Mouse (Mus musculus) urinary bladder, postnatal 10 days (tissue): ENCODE data around the gene Ccna1.

Experiments used
- DNase-seq: peaks from one replicate; pipeline ENCODE4 v3.0.0; 2022; ENCODE audit warnings: low spot score

Ccna1 gene

DNA sequence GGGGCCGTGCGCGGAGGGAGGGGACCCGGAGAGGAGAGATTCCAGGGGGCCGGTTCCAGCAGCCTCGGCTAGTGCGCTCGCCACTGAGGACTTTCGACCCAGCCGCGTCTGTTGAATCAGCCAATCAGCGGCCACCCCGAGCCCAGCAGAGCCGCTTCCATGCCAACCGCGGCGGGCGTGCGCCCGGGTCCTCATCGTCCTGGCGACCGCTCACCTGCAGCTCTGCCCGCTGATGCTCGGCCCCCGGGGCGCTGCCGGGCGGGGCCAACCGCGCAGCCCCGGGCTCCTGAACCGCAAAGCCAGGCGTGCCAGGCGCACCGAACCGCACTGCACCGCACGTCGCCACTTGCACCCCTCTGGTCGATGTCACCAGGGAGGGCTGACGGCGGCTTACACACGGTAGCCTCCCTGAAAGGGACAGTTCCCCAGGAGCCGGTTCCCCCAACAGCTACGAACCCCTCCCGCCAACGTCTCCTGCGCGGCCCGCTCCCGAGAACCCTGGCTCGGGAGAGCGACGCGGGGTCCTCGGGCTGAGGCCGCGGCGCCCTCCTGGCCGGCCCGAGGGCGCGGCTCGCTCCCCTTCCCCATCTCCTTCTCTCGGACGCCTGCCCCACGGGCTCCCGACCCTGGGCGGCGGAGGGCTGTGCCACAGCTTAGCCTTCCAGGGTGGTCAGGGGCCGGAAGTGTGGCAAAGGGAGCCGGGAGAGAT, at the start of gene Ccna1:
Gene Ccna1, minus strand, starts transcription at position 464 of the 709 bp plus-strand sequence.
- no peak for DNase-seq

DNA sequence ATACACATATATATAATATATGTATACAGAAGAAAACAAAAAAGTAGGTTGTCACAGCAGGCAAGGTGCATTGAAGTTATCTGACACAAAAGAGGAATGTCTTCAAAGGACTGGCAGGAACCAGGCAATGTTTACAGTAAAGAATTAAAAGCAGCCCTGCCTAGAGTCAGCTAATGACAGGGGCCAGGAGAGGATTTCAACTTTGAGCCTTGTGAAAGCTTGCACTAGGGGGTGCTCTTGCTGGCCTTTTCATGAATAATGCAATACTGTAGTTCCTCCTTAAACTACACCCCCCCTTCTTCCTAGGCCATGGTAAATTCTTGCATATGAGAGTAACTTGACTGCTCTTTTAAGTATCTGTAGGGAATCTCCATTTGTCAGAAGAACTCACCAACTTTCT, 45.8 kb upstream of the Ccna1 start:
- DNase-seq = no peak

DNA sequence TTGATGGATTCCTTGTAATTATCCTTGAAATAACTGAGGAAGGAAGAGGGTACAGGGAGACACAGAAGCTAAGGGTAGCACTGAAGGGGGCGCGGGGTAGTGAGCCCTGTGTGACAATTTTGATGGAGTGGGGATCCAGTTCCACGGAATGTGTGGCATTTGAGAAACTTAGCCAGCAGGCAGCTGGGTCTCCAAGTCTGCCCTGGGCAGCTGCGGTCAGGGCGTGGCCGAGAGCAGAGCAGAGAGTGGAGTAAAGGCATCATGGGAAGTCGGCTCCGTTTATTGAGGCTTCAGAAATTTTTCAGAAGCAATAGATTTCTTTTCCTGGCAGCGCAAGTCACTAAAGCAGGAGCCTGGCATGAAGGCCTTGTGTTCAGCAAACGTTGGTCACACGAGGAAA, 43.7 kb upstream of the Ccna1 start:
- no peak for DNase-seq

- no peak for DNase-seq
These were observed 42.7 kb upstream of the Ccna1 start for GRCm38 (mm10) chr3:55098014-55098413.

DNA sequence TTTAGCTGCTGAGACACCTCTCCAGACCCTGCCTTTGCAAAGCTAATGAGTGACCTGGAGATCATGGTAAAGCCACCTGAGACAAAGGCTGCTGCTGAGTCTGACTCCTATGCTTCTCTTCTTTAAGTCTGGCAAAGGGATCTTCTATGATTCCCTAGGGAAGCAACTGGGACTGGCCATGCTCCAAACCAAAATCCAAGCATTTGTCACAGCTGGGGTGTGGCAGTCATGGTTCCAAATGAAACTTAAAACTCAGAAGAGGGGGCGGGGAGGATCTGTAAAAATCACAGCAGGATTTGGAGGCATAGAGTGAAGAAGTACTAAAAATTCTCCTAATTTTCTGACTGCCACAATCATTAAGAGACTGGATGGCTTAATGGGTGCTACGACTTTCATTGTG, 41.9 kb upstream of the Ccna1 start:
- DNase-seq = no peak

GRCm38 (mm10) chr3:55096655-55097005, 41.3 kb upstream of the Ccna1 start:
- DNase-seq = no peak

- DNase-seq = no peak
These were observed 40.8 kb upstream of the Ccna1 start for GRCm38 (mm10) chr3:55095968-55096654.

GRCm38 (mm10) chr3:55093161-55093560, 37.9 kb upstream of the Ccna1 start:
- DNase-seq = no peak

DNA sequence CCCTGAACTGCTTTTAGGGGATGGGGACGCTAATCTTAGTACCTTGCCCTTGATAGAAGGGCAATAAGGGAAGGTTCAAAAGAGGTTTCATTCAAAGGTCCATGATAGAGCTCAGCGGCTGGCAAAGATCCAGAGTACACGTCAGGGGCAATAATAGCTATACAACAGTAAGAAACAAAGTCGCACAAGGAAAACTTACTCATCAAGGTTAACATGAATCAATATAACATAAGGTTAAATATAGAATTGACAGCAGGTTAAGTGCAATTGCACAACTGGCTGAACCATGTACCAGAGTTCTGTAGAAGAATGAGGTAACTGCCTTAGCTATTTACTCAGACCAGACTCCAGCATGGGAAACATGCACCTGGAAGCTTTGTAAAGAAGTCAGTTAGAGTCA, 34.0 kb upstream of the Ccna1 start:
- DNase-seq = no peak

- DNase-seq = no peak
These were observed 33.5 kb upstream of the Ccna1 start for GRCm38 (mm10) chr3:55088843-55089242.

DNA sequence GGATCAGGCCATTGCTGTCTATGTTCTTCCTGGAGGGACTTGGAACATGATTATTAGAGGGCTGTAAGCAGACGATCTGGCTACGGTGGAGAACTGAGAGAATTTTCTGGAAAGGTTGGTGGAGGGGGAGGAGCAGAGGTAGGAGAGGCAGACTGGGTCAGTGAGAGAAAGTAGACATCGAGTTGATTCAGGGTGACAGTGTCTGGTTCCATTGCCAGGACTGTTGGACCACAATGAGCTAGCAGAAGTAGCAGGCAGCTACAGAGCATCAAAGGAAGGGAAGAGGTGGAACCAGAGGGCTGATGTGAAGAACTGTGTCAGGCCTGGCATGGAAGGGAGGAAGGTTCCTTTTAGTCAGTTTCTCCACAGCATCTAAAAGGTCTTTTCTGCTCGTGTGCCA, 33.1 kb upstream of the Ccna1 start:
- no peak for DNase-seq

GRCm38 (mm10) chr3:55087360-55087759, 32.1 kb upstream of the Ccna1 start:
- DNase-seq = no peak

DNA sequence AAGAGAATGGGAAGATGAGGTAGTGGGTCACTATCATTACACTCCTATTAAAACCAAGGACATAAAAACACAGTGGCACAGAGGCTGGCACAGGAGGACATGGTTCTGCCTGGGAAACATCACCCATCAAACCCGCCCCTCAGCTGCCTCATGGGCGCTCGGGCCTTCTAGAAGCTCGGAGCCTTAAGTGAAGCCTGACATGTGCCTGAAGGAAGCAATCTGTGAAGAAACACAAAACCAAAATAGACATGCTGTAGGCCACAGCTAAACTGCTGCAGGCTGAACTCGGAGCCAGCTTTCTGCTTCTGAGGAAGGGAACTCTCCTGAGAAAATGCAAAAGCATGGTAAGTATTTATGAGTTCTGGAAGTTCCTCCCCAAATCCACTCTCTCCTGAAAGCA, 31.6 kb upstream of the Ccna1 start:
- DNase-seq = no peak

GRCm38 (mm10) chr3:55085716-55086115, 30.4 kb upstream of the Ccna1 start:
- DNase-seq = no peak

DNA sequence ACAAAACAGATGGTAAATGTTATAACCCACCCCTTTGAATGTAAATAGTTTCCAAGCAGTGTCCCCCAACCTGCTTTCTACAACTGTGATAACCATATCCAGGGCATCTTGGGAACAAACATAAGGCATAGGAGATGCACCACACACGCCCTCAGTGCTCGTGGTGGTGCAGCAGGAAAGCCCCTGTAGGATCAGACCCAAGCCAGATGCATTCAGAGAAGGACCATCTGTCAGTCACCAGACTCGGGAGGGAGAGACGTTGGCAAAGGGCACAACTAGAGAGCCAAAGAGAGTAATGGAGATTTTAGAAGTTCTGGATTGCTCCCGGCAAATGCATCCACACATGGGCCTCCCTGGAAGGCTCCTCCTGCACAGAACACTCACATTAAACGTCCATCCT, 29.5 kb upstream of the Ccna1 start:
- no peak for DNase-seq

GRCm38 (mm10) chr3:55080055-55080454, 24.8 kb upstream of the Ccna1 start:
- DNase-seq = no peak

DNA sequence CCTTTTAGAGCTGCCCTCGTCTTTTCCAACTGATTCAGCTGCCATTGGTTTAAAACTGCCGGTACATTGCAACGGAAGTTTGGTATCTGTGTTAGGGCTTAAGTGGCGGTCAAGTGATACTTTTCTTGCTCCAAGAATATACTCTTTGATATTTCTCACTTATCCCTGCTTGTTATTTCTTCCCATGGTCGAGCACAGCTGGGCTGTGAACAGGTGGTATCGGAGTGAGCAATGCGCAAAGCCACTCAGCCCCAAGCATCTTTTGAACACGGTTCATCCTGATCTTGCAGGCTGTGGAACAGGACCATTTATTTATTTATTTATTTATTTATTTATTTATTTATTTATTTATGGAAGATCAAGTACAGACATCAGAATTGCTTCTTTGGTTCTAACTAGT, 24.3 kb upstream of the Ccna1 start:
- DNase-seq = no peak

DNA sequence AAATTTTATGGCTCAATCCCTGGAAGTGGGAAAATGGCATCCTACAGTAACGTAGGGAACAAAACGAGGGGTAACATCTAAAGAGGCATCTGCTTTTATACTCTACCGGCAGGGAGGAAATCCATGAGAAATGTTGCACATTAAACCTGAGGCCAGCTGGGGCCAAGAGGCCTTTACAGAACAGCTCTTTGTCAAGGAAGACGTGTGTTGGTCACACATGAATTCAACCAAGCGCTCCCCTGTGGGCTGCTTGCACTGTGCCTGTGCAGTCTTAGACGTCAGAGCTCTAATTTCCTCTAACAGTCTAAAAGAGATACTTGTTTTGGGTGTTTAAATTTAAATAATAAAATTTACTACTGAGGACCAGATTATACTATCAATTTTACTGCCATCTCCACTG, 22.9 kb upstream of the Ccna1 start:
- no peak for DNase-seq

DNA sequence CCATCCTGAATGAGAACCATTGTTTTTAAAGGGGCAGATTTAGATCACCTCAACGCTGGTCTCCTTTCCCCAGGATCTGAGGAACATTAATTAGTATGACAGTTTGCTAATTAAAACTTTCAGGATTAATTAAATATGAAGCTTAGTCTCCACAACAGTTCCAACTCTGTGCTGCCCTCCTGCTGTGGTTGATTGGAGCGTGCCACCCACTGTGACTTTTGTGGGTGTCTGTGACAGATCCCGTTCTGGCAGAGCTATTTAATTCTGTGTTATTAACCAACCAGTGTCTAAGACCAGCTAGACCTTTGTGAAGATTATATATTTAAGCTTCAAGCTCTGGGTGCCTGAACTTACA, 20.0 kb upstream of the Ccna1 start:
- no peak for DNase-seq

GRCm38 (mm10) chr3:55074576-55075293, 19.4 kb upstream of the Ccna1 start:
- DNase-seq = no peak

GRCm38 (mm10) chr3:55067791-55068434, 12.6 kb upstream of the Ccna1 start:
- no peak for DNase-seq

GRCm38 (mm10) chr3:55066666-55067023, 11.3 kb upstream of the Ccna1 start:
- no peak for DNase-seq
